Mouse (Mus musculus) megakaryocyte, embryonic 14.5 days (primary cell): ENCODE measurements at regions not wholly inside any gene's neighbourhood (a gene's known extent, or its start where the extent isn't known, plus 50 kb on each side); places are given as distances from the start of the nearest gene placed in this dataset.

Experiments
- FLI1 ChIP-seq: IDR thresholded peaks from 2 replicates; pipeline ENCODE4 v1.6.1; 2012; ENCODE audit warnings: low read length, inconsistent platforms, mixed read lengths
- GATA1 ChIP-seq: IDR thresholded peaks from 3 replicates; pipeline ENCODE4 v1.6.1; 2012; ENCODE audit warnings: mixed read lengths, low read length, inconsistent platforms, borderline replicate concordance

GRCm38 (mm10) chr12:10292646-10293045, 77.1 kb upstream of the Nt5c1b start:
- TF ChIP-seq GATA1 (no peak), FLI1 (no peak)
